Mouse (Mus musculus) heart, embryonic 10.5 days (tissue): ENCODE data around the gene Cyp2b23. TPM values are rescaled to one million over a fixed set of nuclear protein-coding genes. Genes with fewer than 3 reads are reported as not detected.
"Not testable (repeated sequence)": the region's sequence is repeated elsewhere in the genome, so short reads cannot be mapped to it uniquely, and the experiment has no call there.

Source experiments
- DNase-seq: peaks from one replicate; pipeline ENCODE4 v3.0.0-alpha.2; 2017; ENCODE audit warnings: low spot score
- H3K27ac ChIP-seq: fragments of 300-500 bp; sonication (generic); 2 replicates; pipeline ENCODE4 v1.5.1; 2016; ENCODE audit warnings: mild to moderate bottlenecking
- H3K27me3 ChIP-seq: fragments of 300-500 bp; sonication (generic); 2 replicates; pipeline ENCODE4 v1.6.1; 2016; ENCODE audit warnings: mild to moderate bottlenecking; ENCODE audit not compliant: poor library complexity, insufficient read depth, severe bottlenecking
- H3K36me3 ChIP-seq: fragments of 300-500 bp; sonication (generic); 2 replicates; pipeline ENCODE4 v1.6.1; 2016; ENCODE audit warnings: mild to moderate bottlenecking, moderate library complexity
- H3K4me1 ChIP-seq: fragments of 300-500 bp; sonication (generic); 2 replicates; pipeline ENCODE4 v1.6.1; 2016; ENCODE audit warnings: mild to moderate bottlenecking
- H3K4me3 ChIP-seq: fragments of 300-500 bp; sonication (generic); 2 replicates; pipeline ENCODE4 v1.5.1; 2016; ENCODE audit warnings: mild to moderate bottlenecking, moderate library complexity
- H3K9me3 ChIP-seq: fragments of 300-500 bp; sonication (generic); 2 replicates; pipeline ENCODE4 v1.6.1; 2016; ENCODE audit warnings: mild to moderate bottlenecking, moderate library complexity
- WGBS: fragments of 180-500 bp; shearing (Covaris S2); methylation state at CpG from one replicate; pipeline ENCODE4 v1.1.7; 2016; 5-methylcytosine and 5-hydroxymethylcytosine counted together
- polyA plus RNA-seq: library from polyadenylated mRNA; unstranded; fragments of >200 nt; fragmentation: Nextera tagmentation; extraction: Ambion mirVana; gene quantifications from 2 replicates; pipeline ENCODE4 v1.2.1, GENCODE M21; 2016

Gene Cyp2b23
- not detected in 2 replicates for polyA plus RNA-seq

GRCm38 (mm10) chr7:26686337-26686736 lies at the start of gene Cyp2b23:
Gene Cyp2b23 (minus strand): TSS chr7:26686437.
- H3K4me3 ChIP-seq = no peak within 1 kb of the TSS
- 59% methylated on average over 4 of the region's 4 CpGs for WGBS
- H3K27ac ChIP-seq = no peak within 1 kb of the TSS
- no peak for DNase-seq
- no peaks in the 10 kb centered on the region for H3K4me1 ChIP-seq
- no peaks in the 10 kb centered on the region for H3K27me3 ChIP-seq
- H3K36me3 ChIP-seq = no peaks in the 10 kb centered on the region
- H3K9me3 ChIP-seq = no peaks in the 10 kb centered on the region

DNA sequence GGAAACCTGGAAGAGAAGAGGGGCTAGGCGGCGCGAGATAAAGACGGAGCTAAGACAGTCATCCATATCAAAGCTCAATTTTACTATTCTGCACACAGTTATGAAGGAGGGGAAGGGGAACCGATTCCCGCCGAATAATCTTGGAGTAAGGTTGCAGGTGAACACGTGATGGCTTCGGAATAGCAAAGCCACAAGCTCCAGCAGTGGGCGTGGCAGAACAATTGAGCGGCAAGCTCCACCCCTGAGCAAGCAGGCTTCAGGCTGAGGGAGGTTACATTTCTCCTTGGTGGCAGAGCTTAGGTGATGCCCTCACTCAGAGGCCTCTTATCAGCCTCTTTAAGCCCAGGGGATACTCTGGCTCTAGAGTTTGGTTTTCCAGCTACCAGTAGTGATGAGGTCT lies 24.8 kb upstream of the Cyp2b23 start:
- no peak overlapping the region for H3K27ac ChIP-seq

DNA sequence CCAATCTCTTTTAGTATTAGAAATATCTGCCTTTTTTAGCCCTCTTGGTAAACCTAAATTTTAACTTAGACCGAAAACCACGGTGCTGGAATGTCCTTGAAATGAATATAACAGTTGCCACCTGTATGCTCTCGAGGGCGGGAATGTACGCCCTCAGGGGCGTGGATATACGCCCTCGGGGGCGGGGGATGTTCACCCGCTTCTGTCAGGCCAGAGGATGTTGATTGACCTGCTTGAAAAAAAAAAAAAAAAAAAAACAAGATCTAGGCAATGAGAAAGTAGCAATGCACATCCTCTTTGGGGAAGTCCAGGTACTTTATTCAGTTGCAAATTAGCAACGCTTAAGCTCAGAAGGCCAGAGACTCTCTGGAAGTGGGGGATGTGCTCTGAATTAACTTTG lies 20.8 kb upstream of the Cyp2b23 start:
- Histone ChIP-seq H3K4me3 (no peak overlapping the region), H3K4me1 (no peaks in the 10 kb centered on the region), H3K9me3 (no peaks in the 10 kb centered on the region), H3K27me3 (no peaks in the 10 kb centered on the region), H3K27ac (no peak overlapping the region), H3K36me3 (no peaks in the 10 kb centered on the region)
- WGBS = 46% methylated on average over 11 of the region's 11 CpGs
- no peak for DNase-seq

More for the DNA sequence above, 24.8 kb upstream of the Cyp2b23 start:
- DNase-seq = no peak
- H3K9me3 ChIP-seq = peaks cover 4% of the 10 kb centered on the region
- H3K36me3 ChIP-seq = no peaks in the 10 kb centered on the region
- H3K4me1 ChIP-seq = no peaks in the 10 kb centered on the region
- H3K4me3 ChIP-seq = no peak overlapping the region
- WGBS = 68% methylated on average over 11 of the region's 11 CpGs
- H3K27me3 ChIP-seq = no peaks in the 10 kb centered on the region

DNA sequence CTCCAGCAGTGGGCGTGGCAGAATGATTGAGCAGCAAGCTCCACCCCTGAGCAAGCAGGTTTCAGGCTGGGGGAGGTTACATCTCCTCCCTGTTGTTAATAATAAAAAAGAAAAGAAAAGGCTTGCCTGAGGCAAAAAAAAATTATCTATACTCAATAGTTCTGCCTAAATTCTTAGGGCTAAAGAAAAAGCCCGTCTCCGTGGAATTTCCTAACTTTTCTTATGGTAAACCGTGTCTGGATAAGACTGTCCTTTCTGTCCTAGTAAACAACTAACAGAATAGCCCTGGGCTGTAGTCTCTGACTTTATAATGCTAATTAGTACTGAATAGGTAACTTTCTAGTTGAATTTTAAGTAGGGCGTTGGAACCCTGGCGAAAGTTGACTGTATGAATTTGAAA lies 20.0 kb upstream of the Cyp2b23 start:
- not testable (repeated sequence) for H3K27me3 ChIP-seq, H3K9me3 ChIP-seq, H3K27ac ChIP-seq, H3K4me3 ChIP-seq, H3K4me1 ChIP-seq, DNase-seq, H3K36me3 ChIP-seq
- whole genome bisulfite sequencing = 43% methylated on average over 6 of the region's 6 CpGs

DNA sequence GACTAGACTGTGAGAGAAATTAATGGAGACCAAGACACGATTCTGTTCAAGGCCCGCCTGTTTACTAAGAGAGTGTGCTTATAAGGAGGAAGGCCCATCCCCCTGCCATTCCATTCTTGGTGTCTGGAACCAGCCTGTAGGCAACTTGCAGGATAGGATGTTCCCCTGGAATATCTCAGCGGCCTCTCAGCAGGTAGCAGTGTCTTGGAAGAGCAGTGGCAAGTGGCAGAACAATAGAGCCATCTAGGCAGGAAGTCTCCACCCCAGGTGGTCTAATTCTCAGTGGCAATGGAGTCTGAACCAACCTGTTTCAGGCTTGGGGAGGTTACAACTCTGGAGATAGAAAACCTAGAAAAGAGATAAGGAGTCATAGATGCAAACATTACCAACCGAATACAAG lies 13.9 kb upstream of the Cyp2b23 start:
- no peaks in the 10 kb centered on the region for H3K9me3 ChIP-seq
- no peak for DNase-seq
- H3K4me3 ChIP-seq = no peak overlapping the region
- no peak overlapping the region for H3K27ac ChIP-seq
- H3K36me3 ChIP-seq = no peaks in the 10 kb centered on the region
- no peaks in the 10 kb centered on the region for H3K27me3 ChIP-seq
- 72% methylated on average over 4 of the region's 4 CpGs for WGBS
- H3K4me1 ChIP-seq = no peaks in the 10 kb centered on the region

DNA sequence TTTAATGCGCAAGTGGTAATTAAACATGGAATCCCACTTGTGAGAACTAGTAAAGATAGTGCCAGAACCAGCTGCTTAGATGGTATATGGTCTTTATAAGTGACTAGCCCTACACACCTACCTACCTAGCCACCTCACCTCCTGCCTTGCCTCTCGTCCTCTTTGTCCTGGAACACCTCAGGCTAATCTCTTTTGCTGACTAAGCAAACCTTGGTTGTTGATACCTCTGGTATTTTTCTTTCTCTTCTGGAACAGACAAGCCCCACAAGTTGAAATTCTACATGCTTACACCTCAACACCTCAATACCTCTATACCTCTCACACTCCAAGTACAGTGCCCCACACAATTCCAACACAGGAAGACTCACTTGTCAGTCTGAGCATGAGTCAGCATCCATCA lies 524 bp downstream of the Cyp2b23 start:
- no peaks in the 10 kb centered on the region for H3K4me1 ChIP-seq
- no peaks in the 10 kb centered on the region for H3K36me3 ChIP-seq
- no peak for DNase-seq
- no peaks in the 10 kb centered on the region for H3K9me3 ChIP-seq
- WGBS = 77% methylated on average over 2 of the region's 2 CpGs
- no peak overlapping the region for H3K4me3 ChIP-seq
- H3K27me3 ChIP-seq = no peaks in the 10 kb centered on the region
- no peak overlapping the region for H3K27ac ChIP-seq

- H3K27ac ChIP-seq, H3K36me3 ChIP-seq, H3K27me3 ChIP-seq, H3K4me3 ChIP-seq, DNase-seq, H3K4me1 ChIP-seq, H3K9me3 ChIP-seq: not testable (repeated sequence)
- whole genome bisulfite sequencing = 30% methylated on average over 2 of the region's 2 CpGs
Measured at GRCm38 (mm10) chr7:26667466-26667865, 18.8 kb downstream of the Cyp2b23 start.

DNA sequence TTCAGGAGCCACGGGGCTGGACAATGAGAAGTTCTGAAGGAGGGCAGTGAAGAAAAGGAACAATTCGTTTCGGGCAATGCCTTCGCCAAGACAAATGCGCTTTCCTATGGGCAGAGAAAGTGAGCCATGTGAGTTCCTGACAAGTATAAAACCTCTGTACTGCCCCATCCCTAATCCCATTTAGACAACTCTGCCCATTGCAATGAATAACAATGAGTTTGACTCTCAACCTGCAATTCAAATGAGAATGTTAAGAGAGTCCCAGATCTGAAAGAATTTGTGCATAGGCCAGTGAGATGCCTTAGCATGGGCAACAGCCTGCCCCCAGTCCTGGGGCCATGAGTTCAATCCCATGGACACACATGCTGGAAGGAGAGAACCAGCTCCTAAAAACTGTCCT lies 20.2 kb downstream of the Cyp2b23 start:
- no peaks in the 10 kb centered on the region for H3K36me3 ChIP-seq
- H3K27me3 ChIP-seq = no peaks in the 10 kb centered on the region
- WGBS = 76% methylated on average over 5 of the region's 5 CpGs
- no peak for DNase-seq
- no peak overlapping the region for H3K4me3 ChIP-seq
- H3K9me3 ChIP-seq = no peaks in the 10 kb centered on the region; the same call in 1 of the 2 replicates
- H3K27ac ChIP-seq = no peak overlapping the region
- H3K4me1 ChIP-seq = no peaks in the 10 kb centered on the region

- not testable (repeated sequence) for H3K4me1 ChIP-seq, H3K27me3 ChIP-seq, DNase-seq, H3K27ac ChIP-seq, H3K4me3 ChIP-seq, H3K36me3 ChIP-seq, H3K9me3 ChIP-seq
- 64% methylated on average over 1 of the region's 1 CpGs for WGBS
Measured at GRCm38 (mm10) chr7:26618364-26618763, 67.9 kb downstream of the Cyp2b23 start, which contains the start of gene Vmn1r185. Gene Vmn1r185 (minus strand): TSS chr7:26618464.

Other genes with a start within 250 kb of the Cyp2b23 start
- not detected in 2 replicates for gene Nlrp9a, start 151.4 kb downstream of the Cyp2b23 start, polyA plus RNA-seq
- not detected in 2 replicates for gene Vmn1r185, start 68.0 kb downstream of the Cyp2b23 start, polyA plus RNA-seq
- gene Cyp2b19, start 70.7 kb upstream of the Cyp2b23 start, polyA plus RNA-seq = not detected in 2 replicates
- not detected in 2 replicates for gene Cyp2g1, start 122.5 kb upstream of the Cyp2b23 start, polyA plus RNA-seq
- not detected in 2 replicates for gene Cyp2a5, start 148.9 kb upstream of the Cyp2b23 start, polyA plus RNA-seq